Mouse (Mus musculus): ENCODE data around the gene Clptm1.
"Not testable (repeated sequence)": the region's sequence is repeated elsewhere in the genome, so short reads cannot be mapped to it uniquely, and the experiment has no call there.

The Clptm1 gene

GRCm38 (mm10) chr7:19604606-19605214, 60.1 kb downstream of the Clptm1 start:
- not testable (repeated sequence) for DNase-seq

DNA sequence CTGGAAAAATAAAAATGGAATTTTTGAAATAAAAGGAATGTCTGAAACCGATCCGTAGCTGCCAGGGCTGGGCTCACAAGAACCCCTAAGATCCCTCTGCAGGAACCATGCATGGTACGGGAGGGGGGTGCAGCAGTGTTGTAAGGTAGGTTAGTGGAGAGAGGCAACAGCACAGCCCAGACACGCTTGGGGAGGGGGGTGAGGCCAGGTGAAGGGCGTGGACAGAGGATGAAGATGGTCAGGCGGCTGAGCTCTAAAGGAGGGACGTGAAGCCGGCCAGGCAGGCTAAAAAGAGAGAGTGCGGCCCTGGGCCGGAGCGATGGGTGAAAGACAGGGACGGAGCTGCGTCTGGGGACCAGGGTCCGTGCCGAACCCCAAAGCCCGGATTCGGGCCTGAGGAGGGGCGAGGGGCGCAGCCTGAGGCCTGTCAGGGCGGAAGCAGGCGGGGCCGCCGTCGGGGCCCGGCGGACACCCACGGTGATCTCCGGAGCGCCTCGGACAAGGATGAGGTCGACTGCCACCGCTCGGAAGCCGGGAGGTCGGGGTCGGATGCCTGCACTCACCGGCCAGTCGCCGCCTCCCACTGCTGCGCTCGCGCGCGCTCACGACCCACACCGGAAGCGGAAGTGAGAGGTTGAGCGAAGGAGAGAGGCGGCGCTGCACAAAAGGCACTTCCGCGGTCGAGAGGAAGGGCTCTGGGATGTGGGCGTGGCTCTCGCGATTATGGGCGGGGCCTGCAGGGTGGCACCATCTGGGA, 60.8 kb downstream of the Clptm1 start, which contains the start of gene Clasrp:
Gene Clasrp (minus strand): TSS at position 638 of the 757 bp plus-strand sequence.
- DNase-seq = peak; percentile 94

DNA sequence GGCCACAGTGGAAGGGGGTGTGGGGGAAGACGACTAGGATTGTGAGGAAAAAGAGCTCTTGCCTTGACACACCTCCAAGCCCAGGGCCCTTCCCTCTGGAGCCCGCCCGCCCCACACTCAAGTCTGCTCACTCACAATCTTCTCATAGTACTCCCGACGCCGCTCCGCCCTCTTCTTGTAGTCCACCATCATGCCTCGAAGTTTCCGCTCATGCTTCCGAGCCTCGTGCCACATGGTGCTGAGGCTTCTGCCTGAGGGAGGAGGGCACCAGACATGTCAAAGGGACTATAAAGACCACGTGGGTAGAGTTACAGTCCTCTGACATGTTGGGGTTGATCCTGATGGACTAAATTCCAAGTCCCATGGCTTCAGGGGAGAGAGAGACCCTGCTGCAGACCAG, 61.8 kb downstream of the Clptm1 start:
- DNase-seq = no peak

DNA sequence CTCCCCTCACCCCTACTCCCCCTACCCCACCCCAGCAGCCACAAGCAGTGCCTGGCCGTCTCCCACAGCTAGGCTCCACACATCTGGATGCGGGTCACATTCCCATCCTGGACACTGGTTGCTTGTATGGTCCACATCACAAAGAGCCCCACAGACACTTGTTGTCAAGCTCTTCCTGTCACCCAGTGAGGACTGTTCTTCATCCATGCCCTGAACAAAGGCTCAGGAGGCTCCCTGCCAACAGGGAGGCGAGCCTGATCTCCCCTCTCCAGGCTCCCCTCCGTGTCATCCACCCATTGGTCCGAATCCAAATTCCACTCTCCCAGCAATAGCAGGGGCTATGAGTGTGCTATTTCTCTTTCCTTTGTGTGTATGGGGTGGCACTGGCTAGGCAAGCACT, 64.3 kb downstream of the Clptm1 start:
- no peak for DNase-seq

GRCm38 (mm10) chr7:19593061-19593730, 71.6 kb downstream of the Clptm1 start:
- DNase-seq = no peak

- peak; percentile 82 for DNase-seq
These were observed 74.9 kb downstream of the Clptm1 start for GRCm38 (mm10) chr7:19589917-19590316.

DNA sequence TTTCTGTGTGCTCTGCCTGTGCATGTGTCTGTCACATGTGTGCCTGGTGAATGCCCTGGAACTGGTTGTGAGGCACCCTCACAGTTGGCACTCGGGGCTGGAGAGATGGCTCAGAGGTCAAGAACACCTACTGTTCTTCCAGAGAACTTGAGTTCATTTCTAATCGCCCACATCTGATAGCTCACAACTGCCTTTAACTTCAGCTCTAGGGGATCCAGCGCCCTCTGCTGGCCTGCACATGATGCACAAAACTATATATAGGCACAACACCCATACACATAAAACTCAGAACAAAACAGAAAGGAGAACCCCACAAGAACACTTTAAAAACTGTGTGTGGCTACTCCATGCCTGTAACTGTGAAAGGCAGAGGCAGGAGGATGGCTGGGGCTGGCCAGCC, 75.6 kb downstream of the Clptm1 start:
- DNase-seq = no peak

DNA sequence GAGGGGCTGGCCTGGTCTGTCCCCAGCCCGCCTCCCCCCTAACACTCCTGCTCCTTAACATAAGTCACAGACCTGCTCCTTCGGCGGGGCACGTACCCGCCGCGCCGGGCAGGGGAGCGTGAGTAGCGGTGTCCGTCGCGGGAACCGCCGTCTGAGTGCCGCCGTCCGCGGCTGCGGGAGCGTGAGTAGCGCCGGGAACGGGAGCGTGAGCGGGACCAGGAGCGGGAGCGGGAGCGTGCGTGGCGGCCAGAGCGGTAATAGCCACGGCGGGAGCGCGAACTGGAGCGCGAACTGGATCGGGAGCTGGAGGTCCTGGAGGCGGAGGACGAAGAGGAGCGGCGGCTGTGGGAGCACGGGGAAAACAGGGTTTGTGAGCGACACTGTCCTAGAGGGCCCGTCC, 78.6 kb downstream of the Clptm1 start:
- no peak for DNase-seq
